Mouse (Mus musculus) Patski (cell line): Measurements from ENCODE around the gene Osbpl3. TPM values are rescaled to one million over a fixed set of nuclear protein-coding genes. Genes with fewer than 3 reads are reported as not detected.

Experiments used
- ATAC-seq: fragments of 100-300 bp; one replicate; pipeline ENCODE4 v1.8.0; 2021
- CTCF ChIA-PET: fragments of 350-600 bp; sonication (Branson Sonifier 250); formaldehyde crosslinking; loops from one replicate; lab custom pipeline; 2022; ENCODE audit warnings: inconsistent platforms; lab: Charles Lee
- POLR2A ChIA-PET: fragments of 350-600 bp; sonication (Branson Sonifier 250); formaldehyde crosslinking; loops from one replicate; lab custom pipeline; 2022; ENCODE audit warnings: antibody characterized with exemption, inconsistent platforms; lab: Charles Lee
- DNase-seq: peaks from one replicate; pipeline ENCODE4 v3.0.0-alpha.2; 2011; ENCODE audit warnings: low read depth, low spot score
- H3K27me3 ChIP-seq: fragments of 371-371 bp; one replicate; pipeline ENCODE4 v1.5.1; 2021
- CTCF ChIP-seq: fragments of 100-300 bp; IDR thresholded peaks from one replicate; pipeline ENCODE4 v1.5.1; 2021
- in situ Hi-C: fragments of 300-500 bp; cut with MboI; formaldehyde crosslinking; loops from 3 replicates; pipeline ENCODE4 v1.11.1; 2018; ENCODE audit warnings: low pct_unique_long_range_greater_than_20kb, mixed read lengths
- polyA plus RNA-seq: library from polyadenylated mRNA; unstranded; gene quantifications from one replicate; pipeline ENCODE4 v1.2.3, GENCODE M21; 2021

The Osbpl3 gene
- polyA plus RNA-seq, 1 experiment from 2014 or later, result 117 TPM

DNA sequence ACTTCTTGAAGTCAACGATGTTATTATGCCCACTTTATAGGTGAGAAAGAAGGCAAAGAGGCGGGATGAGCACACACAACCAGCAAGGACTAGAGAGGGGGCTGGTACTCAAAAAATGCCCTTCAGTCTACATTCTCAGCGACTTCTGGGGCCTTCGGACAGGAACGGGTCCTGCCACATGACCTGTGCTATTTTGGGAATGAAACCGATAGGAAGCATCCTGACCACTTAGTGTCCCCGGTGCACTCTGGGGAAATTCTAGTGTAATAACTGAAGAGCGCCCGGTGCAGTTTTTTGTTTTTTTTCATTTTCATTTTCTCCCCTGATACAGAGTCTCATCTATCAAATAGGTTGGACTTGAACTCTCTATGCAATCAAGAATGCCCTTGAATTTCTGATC is 130.5 kb downstream of the Osbpl3 start:
- ChIA-PET CTCF (no interaction called here), POLR2A (no interaction called here)
- in situ Hi-C loops, result no loop called here
- TF ChIP-seq CTCF, result no peak
- ATAC-seq (no peak), DNase-seq (no peak)
- no peaks in the 10 kb centered on the region for H3K27me3 ChIP-seq

DNA sequence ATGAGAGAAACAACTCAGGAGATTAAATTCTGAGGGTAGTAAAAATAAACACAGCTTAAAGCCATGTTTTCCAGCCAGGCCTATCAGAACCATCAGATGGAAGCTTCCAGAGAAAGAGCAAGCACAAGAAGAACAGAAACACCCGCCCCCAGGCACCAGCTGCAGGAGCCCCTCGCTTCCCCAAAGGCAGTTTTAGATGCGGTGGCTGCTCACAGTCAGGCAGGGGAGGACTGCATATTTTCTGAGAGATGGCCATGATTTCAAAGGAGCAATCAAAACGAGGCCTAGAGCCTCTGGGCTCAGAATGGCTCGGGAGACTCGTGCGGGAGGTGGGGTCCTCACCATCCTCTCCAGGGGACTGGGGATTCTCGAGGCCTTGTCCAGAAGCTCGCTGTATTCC is 133.4 kb downstream of the Osbpl3 start:
- no peak for ATAC-seq
- no peak for DNase-seq
- in situ Hi-C loops, result no loop called here
- CTCF ChIA-PET, result interaction anchor here (1.0 to 2.0 kb wide), 3 partner anchors 9 to 214 kb away, joined by 3 to 9 read pairs (median 4); no protein-coding TSS in a partner anchor
- POLR2A ChIA-PET, result interaction anchor here (0.7 kb wide), 1 partner anchor 10 kb away, joined by 3 read pairs; no protein-coding TSS in a partner anchor
- TF ChIP-seq CTCF, result no peak
- H3K27me3 ChIP-seq, result no peaks in the 10 kb centered on the region

GRCm38 (mm10) chr6:50321739-50322138 is 134.3 kb downstream of the Osbpl3 start:
- no peaks in the 10 kb centered on the region for H3K27me3 ChIP-seq
- in situ Hi-C loops, result no loop called here
- ChIA-PET POLR2A (no interaction called here), CTCF (interaction anchor here (1.5 kb wide), 1 partner anchor 9 kb away, joined by 7 read pairs; no protein-coding TSS in a partner anchor)
- no peak for ATAC-seq
- no peak for TF ChIP-seq CTCF
- no peak for DNase-seq

DNA sequence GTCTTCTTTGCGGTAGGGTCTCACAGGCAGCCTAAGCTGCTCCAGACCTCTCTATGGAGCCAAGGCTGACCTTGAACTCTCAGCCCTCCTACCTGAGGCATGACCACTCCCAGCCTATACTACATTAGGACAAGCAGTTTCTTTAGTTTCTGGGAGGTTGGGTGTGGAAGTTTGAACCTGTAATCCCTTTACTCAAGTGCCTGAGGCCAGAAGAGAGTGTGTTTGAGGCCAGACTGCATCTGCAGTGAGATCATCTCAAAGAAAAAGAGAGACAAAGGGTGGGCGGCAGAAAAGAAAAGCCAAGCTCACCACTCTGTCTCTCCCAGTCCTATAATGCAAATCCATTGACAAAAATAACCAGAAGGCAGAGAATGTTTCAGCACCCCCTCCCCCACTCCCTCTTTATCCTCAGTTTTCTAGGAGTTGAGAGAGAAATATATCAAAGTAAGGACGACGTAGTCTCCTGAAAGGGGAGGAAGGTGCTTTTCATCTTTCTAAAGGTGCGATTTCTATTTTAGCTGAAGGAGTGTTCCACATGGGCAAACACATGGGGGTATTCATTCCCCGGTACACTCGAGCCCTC is 137.3 kb downstream of the Osbpl3 start:
- DNase-seq, result no peak
- no peak for TF ChIP-seq CTCF
- H3K27me3 ChIP-seq, result no peaks in the 10 kb centered on the region
- in situ Hi-C loops, result no loop called here
- ChIA-PET POLR2A (no interaction called here), CTCF (no interaction called here)
- no peak for ATAC-seq

DNA sequence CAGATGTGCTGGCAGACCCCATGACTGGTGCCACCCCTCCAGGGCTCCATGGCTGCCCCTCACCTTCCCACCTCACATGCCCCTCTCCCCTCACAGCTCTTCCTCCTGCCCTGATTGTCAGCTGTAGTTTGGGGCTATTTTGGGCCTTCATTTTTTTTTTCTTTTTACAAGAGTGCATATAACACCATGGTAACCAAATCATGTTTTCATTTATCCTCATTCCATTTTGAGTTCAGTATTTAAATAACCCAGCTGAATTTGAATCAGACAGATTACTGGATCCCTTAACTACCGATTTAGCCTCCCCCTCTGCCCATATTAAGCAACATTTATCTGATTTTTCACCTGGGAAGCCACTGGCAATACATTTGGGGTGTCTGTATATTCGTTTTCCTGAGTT is 137.9 kb downstream of the Osbpl3 start:
- ChIA-PET POLR2A (no interaction called here), CTCF (no interaction called here)
- no peak for TF ChIP-seq CTCF
- ATAC-seq (no peak), DNase-seq (no peak)
- H3K27me3 ChIP-seq, result no peaks in the 10 kb centered on the region
- in situ Hi-C loops, result no loop called here

DNA sequence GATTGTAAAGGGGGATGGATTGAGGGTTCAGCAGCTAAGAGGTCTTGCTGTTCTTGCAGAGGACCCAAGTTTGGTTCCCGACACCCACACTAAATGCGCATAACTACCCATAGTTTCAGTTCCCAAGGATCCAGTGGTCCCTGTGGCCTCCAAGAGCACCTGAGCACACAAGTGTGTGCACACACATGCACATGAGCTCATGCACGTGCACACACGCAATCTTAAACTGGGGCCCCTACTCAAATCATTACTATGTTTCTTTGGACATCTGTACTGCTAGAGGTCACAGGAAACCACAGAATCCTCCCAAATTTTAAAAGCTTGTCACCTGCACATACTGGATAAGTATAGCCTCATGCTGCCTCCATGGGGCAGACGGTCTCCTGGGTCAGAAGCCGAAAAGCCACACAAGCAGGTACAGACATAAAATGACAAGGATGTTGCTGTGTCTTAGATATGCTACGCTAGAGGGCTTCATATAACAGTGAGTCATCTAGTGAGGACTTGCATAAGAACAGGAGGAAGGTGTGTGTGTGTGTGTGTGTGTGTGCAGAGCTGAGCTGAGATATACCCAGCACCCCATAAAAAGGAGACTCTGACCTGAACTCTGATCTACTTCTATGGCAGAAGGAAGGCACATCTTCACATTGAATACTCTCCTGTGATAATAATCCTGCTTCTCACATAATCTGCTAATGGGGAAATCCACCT is 139.1 kb downstream of the Osbpl3 start:
- ChIA-PET POLR2A (interaction anchor here (0.6 kb wide), 1 partner anchor 93 kb away, joined by 4 read pairs; no protein-coding TSS in a partner anchor), CTCF (no interaction called here)
- DNase-seq, result no peak
- TF ChIP-seq CTCF, result no peak
- ATAC-seq, result no peak
- in situ Hi-C loops, result no loop called here
- no peaks in the 10 kb centered on the region for H3K27me3 ChIP-seq

DNA sequence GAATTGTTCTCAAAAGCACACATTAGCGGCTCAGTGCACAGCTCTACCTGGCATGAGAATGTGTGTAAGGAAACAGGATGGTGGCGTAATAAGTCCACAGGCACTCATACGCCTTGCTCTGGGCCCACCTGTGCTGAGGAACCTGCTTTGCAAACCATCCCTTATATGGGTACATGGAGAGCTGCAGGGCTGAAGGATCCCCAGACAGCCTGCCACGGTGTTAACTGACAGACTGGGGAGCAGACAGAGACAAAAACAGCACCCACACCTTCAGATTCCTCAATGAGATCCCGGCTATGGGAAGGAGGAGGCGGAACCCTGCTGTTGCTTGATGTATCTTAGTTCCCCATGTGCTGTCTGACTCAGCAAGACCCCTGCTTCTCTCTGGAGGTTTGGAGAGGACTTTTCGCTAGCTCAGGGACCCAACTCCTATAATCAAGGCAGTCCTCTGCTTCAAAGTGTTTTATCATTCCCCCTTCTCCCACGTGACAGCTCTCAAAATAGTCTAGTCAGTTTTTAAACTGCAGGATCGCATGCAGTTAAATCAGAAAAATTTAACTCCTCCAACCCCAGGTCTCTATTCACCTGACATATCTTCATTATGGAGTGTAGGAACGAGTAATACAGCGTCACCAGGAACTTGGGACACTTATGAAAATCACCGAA is 141.5 kb downstream of the Osbpl3 start:
- no peak for DNase-seq
- no peaks in the 10 kb centered on the region for H3K27me3 ChIP-seq
- CTCF ChIA-PET, result interaction anchor here (1.6 to 3.3 kb wide), 5 partner anchors 9 to 224 kb away, joined by 4 to 20 read pairs (median 6); no protein-coding TSS in a partner anchor
- POLR2A ChIA-PET, result no interaction called here
- no peak for ATAC-seq
- in situ Hi-C loops, result loop anchor here (5.0 kb wide), 1 partner anchor 223 kb away; no protein-coding TSS in a partner anchor
- no peak for TF ChIP-seq CTCF

DNA sequence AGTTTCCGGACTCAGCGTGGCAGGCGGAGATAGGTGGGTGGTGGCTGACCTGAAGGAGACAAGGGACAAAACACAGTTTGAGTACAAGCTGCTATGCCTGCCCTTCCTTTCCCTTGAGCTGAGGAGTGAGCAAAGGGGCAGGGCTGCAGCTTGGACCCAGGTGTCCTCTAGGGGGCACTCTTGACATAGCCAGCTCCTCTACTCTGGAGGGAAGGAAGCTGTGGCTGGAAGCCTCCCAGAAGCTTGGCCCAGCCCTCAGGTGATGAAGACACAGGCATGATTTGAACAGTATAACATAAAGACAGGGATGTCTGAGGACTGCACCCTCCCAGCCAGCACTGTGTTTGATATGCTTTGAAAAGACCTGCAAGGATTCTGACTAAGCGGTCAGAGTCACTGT is 143.4 kb downstream of the Osbpl3 start:
- ATAC-seq, result peak; percentile 31
- peak; percentile 94 for TF ChIP-seq CTCF
- H3K27me3 ChIP-seq, result no peaks in the 10 kb centered on the region
- DNase-seq, result peak; percentile 19
- ChIA-PET CTCF (interaction anchor here (0.7 to 3.3 kb wide), 13 partner anchors 8 to 224 kb away, joined by 3 to 20 read pairs (median 4); no protein-coding TSS in a partner anchor), POLR2A (interaction anchor here (1.4 kb wide), 1 partner anchor 10 kb away, joined by 3 read pairs; no protein-coding TSS in a partner anchor)
- in situ Hi-C loops, result loop anchor here (5.0 kb wide), 1 partner anchor 225 kb away; no protein-coding TSS in a partner anchor

- in situ Hi-C loops, result no loop called here
- ChIA-PET POLR2A (no interaction called here), CTCF (interaction anchor here (1.3 to 3.0 kb wide), 2 partner anchors 228 to 229 kb away, joined by 3 to 17 read pairs; no protein-coding TSS in a partner anchor)
- H3K27me3 ChIP-seq, result no peaks in the 10 kb centered on the region
- DNase-seq (no peak), ATAC-seq (no peak)
- TF ChIP-seq CTCF, result peak; percentile 63
Measured at GRCm38 (mm10) chr6:50309019-50309418, 147.0 kb downstream of the Osbpl3 start.

DNA sequence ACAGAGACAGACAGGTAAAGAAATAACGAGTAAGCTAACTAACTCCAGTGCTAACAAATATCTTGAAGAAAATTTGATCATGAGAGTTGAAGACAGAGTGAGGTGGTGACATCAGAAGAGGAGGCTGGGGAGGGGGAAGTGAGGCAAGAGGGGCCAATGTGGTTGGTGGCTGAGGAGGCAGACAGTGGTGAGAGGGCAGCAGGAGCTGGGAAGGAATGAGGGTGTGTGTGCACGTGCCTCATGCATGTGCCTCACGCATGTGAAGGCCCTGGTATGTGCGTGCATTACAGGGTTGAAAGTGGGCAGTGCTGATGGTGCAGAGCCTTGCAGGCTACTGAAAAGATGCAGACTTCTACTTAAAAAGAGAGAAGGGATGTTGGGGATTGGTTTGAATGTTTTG is 149.4 kb downstream of the Osbpl3 start:
- POLR2A ChIA-PET, result no interaction called here
- no peak for DNase-seq

More for the DNA sequence above, 149.4 kb downstream of the Osbpl3 start:
- H3K27me3 ChIP-seq, result no peaks in the 10 kb centered on the region
- no peak for TF ChIP-seq CTCF
- ATAC-seq, result no peak
- in situ Hi-C loops, result no loop called here
- CTCF ChIA-PET, result interaction anchor here (3.0 kb wide), 1 partner anchor 230 kb away, joined by 17 read pairs; no protein-coding TSS in a partner anchor
